Mouse (Mus musculus) fat pad, adult 2 months (tissue): ENCODE measurements around the gene Kif6.

Source experiments
- DNase-seq: peaks from one replicate; pipeline ENCODE4 v3.0.0-alpha.2; 2011; ENCODE audit warnings: low read depth, low spot score; ENCODE audit errors: extremely low read depth

The Kif6 gene

GRCm38 (mm10) chr17:49834044-49834545 is 219.2 kb downstream of the Kif6 start:
- no peak for DNase-seq

- no peak for DNase-seq
Measured at GRCm38 (mm10) chr17:49837417-49837816, 222.5 kb downstream of the Kif6 start.

GRCm38 (mm10) chr17:49839243-49839642 is 224.3 kb downstream of the Kif6 start:
- no peak for DNase-seq

GRCm38 (mm10) chr17:49851210-49851609 is 236.3 kb downstream of the Kif6 start:
- no peak for DNase-seq

GRCm38 (mm10) chr17:49852183-49852582 is 237.2 kb downstream of the Kif6 start:
- DNase-seq: no peak

- no peak for DNase-seq
Measured at GRCm38 (mm10) chr17:49855785-49856184, 240.8 kb downstream of the Kif6 start.

- no peak for DNase-seq
Measured at GRCm38 (mm10) chr17:49860057-49860816, 245.3 kb downstream of the Kif6 start.

- no peak for DNase-seq
Measured at GRCm38 (mm10) chr17:49863597-49863996, 248.7 kb downstream of the Kif6 start.

- no peak for DNase-seq
Measured at GRCm38 (mm10) chr17:49865604-49866003, 250.7 kb downstream of the Kif6 start.

- no peak for DNase-seq
Measured at GRCm38 (mm10) chr17:49866653-49867215, 251.8 kb downstream of the Kif6 start.

- no peak for DNase-seq
Measured at GRCm38 (mm10) chr17:49867321-49868137, 252.6 kb downstream of the Kif6 start.

GRCm38 (mm10) chr17:49869246-49869645 is 254.3 kb downstream of the Kif6 start:
- DNase-seq: no peak

GRCm38 (mm10) chr17:49872305-49872704 is 257.4 kb downstream of the Kif6 start:
- DNase-seq: no peak

GRCm38 (mm10) chr17:49874746-49875145 is 259.8 kb downstream of the Kif6 start:
- no peak for DNase-seq

- DNase-seq: no peak
Measured at GRCm38 (mm10) chr17:49875401-49875800, 260.5 kb downstream of the Kif6 start.

- no peak for DNase-seq
Measured at GRCm38 (mm10) chr17:49875939-49876651, 261.2 kb downstream of the Kif6 start.

- DNase-seq: no peak
Measured at GRCm38 (mm10) chr17:49880919-49881744, 266.2 kb downstream of the Kif6 start.

- DNase-seq: no peak
Measured at GRCm38 (mm10) chr17:49881796-49882195, 266.9 kb downstream of the Kif6 start.

- no peak for DNase-seq
Measured at GRCm38 (mm10) chr17:49883136-49883755, 268.3 kb downstream of the Kif6 start.

GRCm38 (mm10) chr17:49885035-49885434 is 270.1 kb downstream of the Kif6 start:
- no peak for DNase-seq
